Mouse (Mus musculus): ENCODE results near the gene Loxl1. TPM values are rescaled to one million over a fixed set of nuclear protein-coding genes. Genes with fewer than 3 reads are reported as not detected.

The Loxl1 gene
- polyA plus RNA-seq, 1 experiment from 2014 or later, result 16.0 TPM

DNA sequence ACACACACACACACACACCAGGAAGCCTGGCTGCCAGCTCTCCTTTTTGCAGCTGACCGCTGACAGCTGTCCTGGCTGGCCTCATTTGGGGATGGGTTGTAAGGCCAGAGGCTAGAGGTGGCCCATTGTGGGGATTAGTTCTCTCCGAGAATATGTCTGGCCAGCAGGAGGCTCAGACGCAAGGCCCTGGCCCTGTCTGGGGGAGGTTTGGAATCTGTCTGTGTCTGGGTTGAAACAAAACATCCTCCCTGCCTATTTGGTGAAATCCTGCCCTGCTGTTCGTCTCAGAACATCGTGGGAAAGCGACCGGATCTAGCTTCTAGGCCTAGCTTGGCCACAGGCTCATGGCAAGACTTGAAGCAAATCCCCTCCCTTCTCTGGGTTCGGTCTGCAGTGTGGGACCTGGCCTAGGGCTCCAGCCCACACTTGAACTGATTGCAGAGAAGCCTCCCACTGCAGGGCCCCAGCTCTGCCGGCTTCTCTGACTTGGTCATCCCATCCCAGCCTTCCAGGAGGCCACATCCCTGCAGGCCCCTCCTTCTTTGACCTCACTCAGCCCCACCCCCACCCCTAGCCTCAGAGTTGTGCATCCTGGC lies 17.1 kb downstream of the Loxl1 start:
- H3K9ac ChIP-seq (ENCODE audit: low read length), result no peak overlapping the region
- ATAC-seq (ENCODE audit: insufficient number of reproducible peaks, low FRiP score, low TSS enrichment, low read depth) (peak; percentile 21; the same call in 1 of the 2 replicates), DNase-seq (ENCODE audit: low spot score) (no peak)
- H3K27ac ChIP-seq (replicated peaks; ENCODE audit: low read depth, low read length), result no peak overlapping the region
- peaks cover 3% of the 10 kb centered on the region; the same call in 1 of the 2 replicates for H3K4me1 ChIP-seq (ENCODE audit: control insufficient read depth, insufficient read depth, low read length)
- no peaks in the 10 kb centered on the region; the same call in 1 of the 2 replicates for H3K27me3 ChIP-seq (ENCODE audit: control insufficient read depth, insufficient read depth, low read length)
- no peak overlapping the region for H3K4me2 ChIP-seq (ENCODE audit: low read depth, severe bottlenecking)
- no peaks in the 10 kb centered on the region for H3K9me3 ChIP-seq (ENCODE audit: control insufficient read depth, low read length)
- H3K36me3 ChIP-seq (ENCODE audit: control insufficient read depth, insufficient read depth, low read length), result no peaks in the 10 kb centered on the region
- H3K4me3 ChIP-seq (ENCODE audit: low read depth, low read length), result no peak overlapping the region
- WGBS, result 32% methylated on average over 9 of the region's 9 CpGs

DNA sequence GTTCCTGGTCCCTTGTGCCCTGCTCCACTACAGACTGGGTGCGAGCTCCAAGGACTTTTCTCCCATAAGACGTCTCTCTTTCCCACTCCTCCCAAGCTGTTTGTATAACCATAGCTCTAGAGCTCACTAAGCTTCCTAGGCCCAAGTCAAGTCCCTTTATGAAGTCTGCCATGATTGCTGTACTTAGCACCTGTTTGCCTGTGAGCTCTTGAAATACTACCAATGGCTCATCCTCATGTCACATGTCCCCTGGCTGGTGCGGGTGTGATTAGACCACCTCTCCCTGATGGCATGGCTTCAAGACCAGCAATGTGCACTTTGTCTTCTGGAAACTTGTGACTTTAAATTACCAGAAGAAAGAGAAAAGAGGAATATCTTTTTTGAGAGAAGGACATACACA lies 17.6 kb downstream of the Loxl1 start:
- Histone ChIP-seq H3K4me2 (ENCODE audit: low read depth, severe bottlenecking) (no peak overlapping the region), H3K36me3 (ENCODE audit: control insufficient read depth, insufficient read depth, low read length) (no peaks in the 10 kb centered on the region), H3K9ac (ENCODE audit: low read length) (no peak overlapping the region), H3K27ac (replicated peaks; ENCODE audit: low read depth, low read length) (no peak overlapping the region), H3K4me3 (ENCODE audit: low read depth, low read length) (no peak overlapping the region), H3K9me3 (ENCODE audit: control insufficient read depth, low read length) (no peaks in the 10 kb centered on the region), H3K4me1 (ENCODE audit: control insufficient read depth, insufficient read depth, low read length) (peaks cover 3% of the 10 kb centered on the region; the same call in 1 of the 2 replicates), H3K27me3 (ENCODE audit: control insufficient read depth, insufficient read depth, low read length) (no peaks in the 10 kb centered on the region; the same call in 1 of the 2 replicates)
- no peak for ATAC-seq (ENCODE audit: insufficient number of reproducible peaks, low FRiP score, low TSS enrichment, low read depth)
- no peak for DNase-seq (ENCODE audit: low spot score)
- whole genome bisulfite sequencing, result 89% methylated on average over 3 of the region's 3 CpGs

DNA sequence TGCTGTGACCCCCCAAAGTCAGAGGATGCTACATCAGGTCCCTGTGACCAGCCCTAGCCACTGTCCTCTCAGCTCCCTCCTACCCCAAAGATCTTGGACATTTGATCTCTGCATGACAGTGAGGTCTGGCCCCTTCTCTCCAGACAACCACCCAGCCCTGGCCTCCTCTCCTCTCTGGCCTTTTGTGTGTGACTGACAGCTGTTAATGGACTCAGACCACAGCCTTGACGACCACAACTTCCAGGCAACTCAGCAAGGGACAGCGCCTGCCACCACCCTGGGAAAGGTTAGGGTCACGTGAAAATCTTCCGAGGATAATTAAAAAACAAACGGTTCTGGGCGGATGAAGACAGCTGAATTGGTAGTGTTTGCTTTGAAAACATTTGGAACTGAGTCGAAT lies 18.5 kb downstream of the Loxl1 start:
- Histone ChIP-seq H3K4me2 (ENCODE audit: low read depth, severe bottlenecking) (no peak overlapping the region), H3K4me3 (ENCODE audit: low read depth, low read length) (no peak overlapping the region), H3K9ac (ENCODE audit: low read length) (no peak overlapping the region), H3K27ac (replicated peaks; ENCODE audit: low read depth, low read length) (no peak overlapping the region), H3K36me3 (ENCODE audit: control insufficient read depth, insufficient read depth, low read length) (no peaks in the 10 kb centered on the region), H3K9me3 (ENCODE audit: control insufficient read depth, low read length) (no peaks in the 10 kb centered on the region), H3K27me3 (ENCODE audit: control insufficient read depth, insufficient read depth, low read length) (no peaks in the 10 kb centered on the region; the same call in 1 of the 2 replicates), H3K4me1 (ENCODE audit: control insufficient read depth, insufficient read depth, low read length) (peaks cover 3% of the 10 kb centered on the region; the same call in 1 of the 2 replicates)
- WGBS, result 62% methylated on average over 7 of the region's 7 CpGs
- no peak for DNase-seq (ENCODE audit: low spot score)
- no peak for ATAC-seq (ENCODE audit: insufficient number of reproducible peaks, low FRiP score, low TSS enrichment, low read depth)

DNA sequence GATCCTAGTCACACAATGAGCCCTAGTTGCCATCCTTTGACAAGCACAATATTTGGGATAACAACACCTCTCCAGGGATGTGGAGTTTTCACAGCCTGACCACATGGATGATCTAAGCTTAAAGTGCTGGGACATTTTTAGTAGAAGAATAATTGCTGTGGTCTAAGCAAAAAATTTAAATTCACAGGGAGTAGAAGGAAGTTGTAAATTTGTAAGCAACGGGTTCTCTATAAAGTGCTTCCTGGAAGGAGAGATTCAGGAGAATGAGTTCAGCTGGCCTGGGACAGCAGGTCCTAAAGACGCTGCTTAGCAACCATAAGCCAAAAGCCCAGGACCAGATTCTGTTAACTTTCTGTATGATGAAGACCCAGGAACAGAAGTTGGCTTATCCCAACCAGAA lies 23.1 kb downstream of the Loxl1 start:
- ATAC-seq (ENCODE audit: insufficient number of reproducible peaks, low FRiP score, low TSS enrichment, low read depth) (no peak), DNase-seq (ENCODE audit: low spot score) (no peak)
- no peak overlapping the region for H3K4me3 ChIP-seq (ENCODE audit: low read depth, low read length)
- no peaks in the 10 kb centered on the region for H3K36me3 ChIP-seq (ENCODE audit: control insufficient read depth, insufficient read depth, low read length)
- H3K27me3 ChIP-seq (ENCODE audit: control insufficient read depth, insufficient read depth, low read length), result no peaks in the 10 kb centered on the region
- no peak overlapping the region for H3K4me2 ChIP-seq (ENCODE audit: low read depth, severe bottlenecking)
- no peaks in the 10 kb centered on the region for H3K9me3 ChIP-seq (ENCODE audit: control insufficient read depth, low read length)
- H3K4me1 ChIP-seq (ENCODE audit: control insufficient read depth, insufficient read depth, low read length), result no peaks in the 10 kb centered on the region
- WGBS, result 67% methylated on average over 2 of the region's 2 CpGs
- H3K9ac ChIP-seq (ENCODE audit: low read length), result no peak overlapping the region
- no peak overlapping the region for H3K27ac ChIP-seq (replicated peaks; ENCODE audit: low read depth, low read length)

DNA sequence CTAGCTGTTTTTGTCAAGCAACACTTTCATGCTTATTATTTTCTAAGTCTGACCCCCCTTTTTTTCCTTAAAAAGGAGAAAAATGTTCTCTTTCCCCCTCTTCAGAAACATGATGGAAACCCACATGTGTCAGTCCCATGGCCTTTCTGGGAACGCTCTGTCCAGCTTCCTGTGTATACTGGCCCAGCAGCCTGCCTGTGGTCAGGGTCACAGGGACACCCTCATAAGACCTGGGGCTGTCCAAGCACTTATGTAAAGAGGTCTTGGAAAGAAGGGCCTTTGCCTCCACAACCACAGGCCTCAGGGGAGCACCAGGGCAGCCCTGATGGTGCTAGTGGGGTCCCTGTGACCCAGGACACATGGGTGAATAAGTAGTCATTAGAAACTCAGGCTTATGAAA lies 23.9 kb downstream of the Loxl1 start:
- 87% methylated on average over 1 of the region's 1 CpGs for WGBS
- Histone ChIP-seq H3K4me1 (ENCODE audit: control insufficient read depth, insufficient read depth, low read length) (no peaks in the 10 kb centered on the region), H3K4me3 (ENCODE audit: low read depth, low read length) (no peak overlapping the region), H3K9me3 (ENCODE audit: control insufficient read depth, low read length) (no peaks in the 10 kb centered on the region), H3K27ac (replicated peaks; ENCODE audit: low read depth, low read length) (no peak overlapping the region), H3K9ac (ENCODE audit: low read length) (no peak overlapping the region), H3K4me2 (ENCODE audit: low read depth, severe bottlenecking) (no peak overlapping the region), H3K36me3 (ENCODE audit: control insufficient read depth, insufficient read depth, low read length) (no peaks in the 10 kb centered on the region), H3K27me3 (ENCODE audit: control insufficient read depth, insufficient read depth, low read length) (no peaks in the 10 kb centered on the region)
- ATAC-seq (ENCODE audit: insufficient number of reproducible peaks, low FRiP score, low TSS enrichment, low read depth) (no peak), DNase-seq (ENCODE audit: low spot score) (no peak)

DNA sequence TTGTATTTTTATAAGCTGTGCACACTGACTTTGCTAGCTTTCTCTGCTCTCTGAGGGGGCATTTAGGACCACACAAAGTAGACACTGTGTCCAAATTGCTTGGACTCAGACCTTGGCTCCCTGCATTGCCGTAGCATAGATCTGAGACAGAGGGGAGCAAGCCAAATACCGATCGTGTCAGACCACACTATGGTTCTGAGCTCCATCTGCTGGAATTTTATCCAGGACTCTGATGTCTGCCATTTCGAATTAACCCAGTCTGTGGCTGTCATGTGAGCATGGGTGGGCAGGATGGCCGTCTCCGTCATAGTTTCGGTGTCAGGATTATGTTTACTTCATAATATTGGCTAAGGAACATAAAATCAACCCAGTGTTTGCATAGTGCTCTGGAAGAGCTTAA lies 29.6 kb downstream of the Loxl1 start:
- WGBS, result 75% methylated on average over 7 of the region's 7 CpGs
- no peak for ATAC-seq (ENCODE audit: insufficient number of reproducible peaks, low FRiP score, low TSS enrichment, low read depth)
- no peaks in the 10 kb centered on the region for H3K27me3 ChIP-seq (ENCODE audit: control insufficient read depth, insufficient read depth, low read length)
- H3K4me1 ChIP-seq (ENCODE audit: control insufficient read depth, insufficient read depth, low read length), result no peaks in the 10 kb centered on the region
- no peak overlapping the region for H3K4me2 ChIP-seq (ENCODE audit: low read depth, severe bottlenecking)
- no peaks in the 10 kb centered on the region for H3K9me3 ChIP-seq (ENCODE audit: control insufficient read depth, low read length)
- no peak overlapping the region for H3K27ac ChIP-seq (replicated peaks; ENCODE audit: low read depth, low read length)
- no peak overlapping the region for H3K4me3 ChIP-seq (ENCODE audit: low read depth, low read length)
- no peak for DNase-seq (ENCODE audit: low spot score)
- H3K9ac ChIP-seq (ENCODE audit: low read length), result no peak overlapping the region
- H3K36me3 ChIP-seq (ENCODE audit: control insufficient read depth, insufficient read depth, low read length), result no peaks in the 10 kb centered on the region

DNA sequence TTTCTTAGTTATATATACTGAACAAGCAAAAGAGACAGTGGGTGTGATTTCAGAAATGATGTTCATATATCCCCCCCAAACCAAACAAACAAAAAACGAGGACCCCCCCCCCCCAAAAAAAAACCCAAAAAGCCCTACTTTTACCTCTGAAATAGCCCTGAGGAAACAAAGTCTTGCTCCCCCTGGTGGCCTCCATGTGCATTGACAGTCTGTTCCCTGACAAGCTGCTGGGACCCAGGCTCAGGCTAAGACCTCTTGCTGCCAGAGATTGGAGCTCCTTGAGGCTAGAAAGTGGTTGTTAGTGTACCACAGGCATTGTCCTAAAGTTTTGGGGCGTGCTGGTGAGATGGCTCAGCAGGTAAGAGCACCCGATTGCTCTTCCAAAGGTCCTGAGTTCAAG lies 31.4 kb downstream of the Loxl1 start:
- Histone ChIP-seq H3K9ac (ENCODE audit: low read length) (no peak overlapping the region), H3K27me3 (ENCODE audit: control insufficient read depth, insufficient read depth, low read length) (no peaks in the 10 kb centered on the region), H3K9me3 (ENCODE audit: control insufficient read depth, low read length) (no peaks in the 10 kb centered on the region), H3K36me3 (ENCODE audit: control insufficient read depth, insufficient read depth, low read length) (no peaks in the 10 kb centered on the region), H3K27ac (replicated peaks; ENCODE audit: low read depth, low read length) (no peak overlapping the region), H3K4me2 (ENCODE audit: low read depth, severe bottlenecking) (no peak overlapping the region), H3K4me1 (ENCODE audit: control insufficient read depth, insufficient read depth, low read length) (no peaks in the 10 kb centered on the region), H3K4me3 (ENCODE audit: low read depth, low read length) (no peak overlapping the region)
- ATAC-seq (ENCODE audit: insufficient number of reproducible peaks, low FRiP score, low TSS enrichment, low read depth) (no peak), DNase-seq (ENCODE audit: low spot score) (peak; percentile 58)
- 55% methylated on average over 3 of the region's 3 CpGs for WGBS

DNA sequence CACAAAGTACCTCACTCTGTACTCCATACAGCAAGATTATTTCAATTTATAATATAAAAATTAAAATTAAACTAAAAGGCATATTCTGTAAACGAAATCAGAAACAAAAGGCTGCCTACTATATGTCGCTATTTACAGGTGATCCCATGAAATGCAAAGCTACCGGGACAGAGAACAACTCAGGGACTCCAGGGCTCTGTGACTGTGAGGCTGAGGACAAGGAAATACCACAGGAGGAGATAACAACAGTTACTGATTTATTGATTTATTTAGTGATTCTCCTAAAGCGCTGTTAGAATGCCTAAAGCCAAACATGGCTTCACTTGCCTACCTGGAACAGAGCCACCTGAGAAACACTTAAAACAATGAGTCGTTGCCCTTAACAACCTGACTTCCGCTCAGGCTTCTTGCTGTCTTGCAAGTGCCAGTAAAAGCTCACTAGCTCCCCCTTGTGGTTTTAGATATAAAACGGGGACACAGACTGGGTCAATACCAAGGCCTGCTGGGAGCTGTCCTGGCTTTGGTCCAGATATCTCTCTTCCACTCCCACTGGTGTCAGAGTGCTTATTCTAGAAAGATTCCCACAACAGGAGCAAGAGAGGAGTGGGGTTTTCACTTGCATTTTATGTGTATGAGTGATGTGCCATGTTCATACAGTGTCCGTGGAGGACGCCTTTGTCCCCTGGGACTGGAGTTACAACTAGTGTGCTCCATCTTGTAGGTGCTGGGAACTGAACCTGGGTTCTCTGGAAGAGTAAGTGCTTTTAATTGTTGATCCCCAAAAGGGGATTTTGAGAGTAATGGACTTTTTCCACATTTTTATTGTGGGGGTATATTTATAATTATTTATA lies 32.5 kb downstream of the Loxl1 start:
- no peaks in the 10 kb centered on the region for H3K9me3 ChIP-seq (ENCODE audit: control insufficient read depth, low read length)
- 40% methylated on average over 9 of the region's 9 CpGs for WGBS
- peak; percentile 75 for DNase-seq (ENCODE audit: low spot score)
- no peak overlapping the region for H3K27ac ChIP-seq (replicated peaks; ENCODE audit: low read depth, low read length)
- no peak overlapping the region for H3K4me3 ChIP-seq (ENCODE audit: low read depth, low read length)
- no peak for ATAC-seq (ENCODE audit: insufficient number of reproducible peaks, low FRiP score, low TSS enrichment, low read depth)
- peaks cover under 1% of the 10 kb centered on the region; the same call in 1 of the 2 replicates for H3K4me1 ChIP-seq (ENCODE audit: control insufficient read depth, insufficient read depth, low read length)
- H3K27me3 ChIP-seq (ENCODE audit: control insufficient read depth, insufficient read depth, low read length), result no peaks in the 10 kb centered on the region
- H3K9ac ChIP-seq (ENCODE audit: low read length), result no peak overlapping the region
- no peaks in the 10 kb centered on the region for H3K36me3 ChIP-seq (ENCODE audit: control insufficient read depth, insufficient read depth, low read length)
- H3K4me2 ChIP-seq (ENCODE audit: low read depth, severe bottlenecking), result no peak overlapping the region

Measured in limb, embryonic 11.5 days (tissue).